Mouse (Mus musculus) forebrain, postnatal 0 days (tissue): ENCODE results near the gene Acvr1c. TPM values are rescaled to one million over a fixed set of nuclear protein-coding genes. Genes with fewer than 3 reads are reported as not detected.

ENCODE experiments used
- ATAC-seq: fragments of 200-750 bp; cut with Nextera tagmentation; 2 replicates; pipeline ENCODE4 v1.8.0; 2017; ENCODE audit warnings: mild to moderate bottlenecking, moderate library complexity
- DNase-seq: peaks from one replicate; pipeline ENCODE4 v3.0.0-alpha.2; 2015
- H3K27ac ChIP-seq: fragments of 300-500 bp; sonication (generic); 2 replicates; pipeline ENCODE4 v1.5.1; 2014; ENCODE audit warnings: low read depth, mild to moderate bottlenecking, antibody characterized with exemption, low read length, moderate library complexity, mixed read lengths
- H3K27me3 ChIP-seq: fragments of 300-500 bp; sonication (generic); 2 replicates; pipeline ENCODE4 v1.6.1; 2014; ENCODE audit warnings: mild to moderate bottlenecking, low read length, mixed read lengths; ENCODE audit not compliant: insufficient read depth
- H3K36me3 ChIP-seq: fragments of 300-500 bp; sonication (generic); 2 replicates; pipeline ENCODE4 v1.6.1; 2014; ENCODE audit warnings: mild to moderate bottlenecking, moderate library complexity; ENCODE audit not compliant: insufficient read depth
- H3K4me1 ChIP-seq: fragments of 300-500 bp; sonication (generic); 2 replicates; pipeline ENCODE4 v1.6.1; 2014; ENCODE audit warnings: antibody characterized with exemption; ENCODE audit not compliant: insufficient read depth
- H3K4me2 ChIP-seq: fragments of 300-500 bp; sonication (generic); 2 replicates; pipeline ENCODE4 v1.6.1; 2014; ENCODE audit warnings: low read depth, mild to moderate bottlenecking, moderate library complexity
- H3K4me3 ChIP-seq: fragments of 300-500 bp; sonication (generic); 2 replicates; pipeline ENCODE4 v1.5.1; 2014; ENCODE audit warnings: low read depth, low read length, mixed read lengths
- H3K9ac ChIP-seq: fragments of 300-500 bp; sonication (generic); 2 replicates; pipeline ENCODE4 v1.6.1; 2014; ENCODE audit warnings: mild to moderate bottlenecking
- H3K9me3 ChIP-seq: fragments of 300-500 bp; sonication (generic); 2 replicates; pipeline ENCODE4 v1.6.1; 2016; ENCODE audit warnings: low read length
- CTCF ChIP-seq: sonication (generic); IDR thresholded peaks from 2 replicates; pipeline ENCODE4 v1.5.1; 2016; ENCODE audit warnings: antibody characterized with exemption, control low read depth, low read depth
- WGBS: fragments of 180-500 bp; shearing (Covaris S2); extraction: QIAGEN DNeasy Blood & Tissue Kit; methylation state at CpG from one replicate; pipeline ENCODE4 v1.1.7; 2014; 5-methylcytosine and 5-hydroxymethylcytosine counted together
- polyA plus RNA-seq: library from polyadenylated mRNA; unstranded; fragments of >200 nt; fragmentation: Nextera tagmentation; extraction: Ambion mirVana; gene quantifications from 2 replicates; pipeline ENCODE4 v1.2.1, GENCODE M21; 2015
- total RNA-seq: library from RNA; depleted of rRNA; stranded (reverse); fragments of >200 nt; gene quantifications from 2 replicates; pipeline ENCODE4 v1.2.3, GENCODE M21; 2014

Acvr1c gene
- total and polyA plus RNA-seq, 2 experiments from 2014 or later, result 0.91 to 1.6 TPM

GRCm38 (mm10) chr2:58361361-58362046 is 3.8 kb upstream of the Acvr1c start:
- Histone ChIP-seq H3K4me1 (no peaks in the 10 kb centered on the region), H3K36me3 (no peaks in the 10 kb centered on the region), H3K27me3 (no peaks in the 10 kb centered on the region), H3K4me2 (no peak overlapping the region), H3K27ac (no peak overlapping the region), H3K9ac (no peak overlapping the region), H3K4me3 (no peak overlapping the region), H3K9me3 (no peaks in the 10 kb centered on the region)
- ATAC-seq (no peak), DNase-seq (no peak)
- no peak for TF ChIP-seq CTCF
- WGBS, result 88% methylated on average over 3 of the region's 3 CpGs

DNA sequence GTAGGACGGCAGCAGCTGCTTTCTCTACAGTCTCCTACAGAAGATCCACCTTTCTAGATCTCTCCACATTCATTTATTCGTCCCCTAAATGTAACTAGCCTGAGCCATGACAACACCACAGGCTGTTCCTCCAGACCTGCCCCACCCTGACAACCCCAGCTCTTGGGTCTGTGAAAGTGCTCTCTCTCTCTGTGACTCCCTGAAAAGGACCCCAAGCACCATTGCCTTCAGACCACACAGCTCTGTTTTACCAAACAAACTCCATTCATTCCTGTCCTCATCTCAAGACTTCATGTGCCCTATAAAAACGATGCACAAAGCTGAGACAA is 401 bp upstream of the Acvr1c start:
- Histone ChIP-seq H3K27me3 (no peaks in the 10 kb centered on the region), H3K9ac (0 out of 2 replicates have a peak overlapping the region, but pooled peaks have one; percentile 57), H3K36me3 (no peaks in the 10 kb centered on the region), H3K27ac (no peak overlapping the region), H3K4me2 (peak overlapping the region; percentile 99), H3K9me3 (no peaks in the 10 kb centered on the region), H3K4me1 (no peaks in the 10 kb centered on the region), H3K4me3 (peak overlapping the region; percentile 54)
- 14% methylated on average over 3 of the region's 3 CpGs for WGBS
- no peak for TF ChIP-seq CTCF
- peak; percentile 25 for ATAC-seq
- no peak for DNase-seq

- Histone ChIP-seq H3K36me3 (no peaks in the 10 kb centered on the region), H3K27ac (no peak overlapping the region), H3K9ac (peak overlapping the region; percentile 57), H3K27me3 (no peaks in the 10 kb centered on the region), H3K9me3 (no peaks in the 10 kb centered on the region), H3K4me3 (peak overlapping the region; percentile 54), H3K4me2 (peak overlapping the region; percentile 99), H3K4me1 (no peaks in the 10 kb centered on the region)
- under 1% methylated on average over 7 of the region's 7 CpGs for WGBS
- TF ChIP-seq CTCF, result no peak
- DNase-seq (no peak), ATAC-seq (peak; percentile 49)
Measured at GRCm38 (mm10) chr2:58357068-58357413, 654 bp downstream of the Acvr1c start.

- Histone ChIP-seq H3K27ac (no peak overlapping the region), H3K27me3 (no peaks in the 10 kb centered on the region), H3K4me3 (no peak overlapping the region), H3K4me1 (no peaks in the 10 kb centered on the region), H3K4me2 (no peak overlapping the region), H3K9me3 (no peaks in the 10 kb centered on the region), H3K9ac (no peak overlapping the region), H3K36me3 (no peaks in the 10 kb centered on the region)
- WGBS, result 89% methylated on average over 3 of the region's 3 CpGs
- DNase-seq (no peak), ATAC-seq (no peak)
- no peak for TF ChIP-seq CTCF
Measured at GRCm38 (mm10) chr2:58354389-58354788, 3.3 kb downstream of the Acvr1c start.

DNA sequence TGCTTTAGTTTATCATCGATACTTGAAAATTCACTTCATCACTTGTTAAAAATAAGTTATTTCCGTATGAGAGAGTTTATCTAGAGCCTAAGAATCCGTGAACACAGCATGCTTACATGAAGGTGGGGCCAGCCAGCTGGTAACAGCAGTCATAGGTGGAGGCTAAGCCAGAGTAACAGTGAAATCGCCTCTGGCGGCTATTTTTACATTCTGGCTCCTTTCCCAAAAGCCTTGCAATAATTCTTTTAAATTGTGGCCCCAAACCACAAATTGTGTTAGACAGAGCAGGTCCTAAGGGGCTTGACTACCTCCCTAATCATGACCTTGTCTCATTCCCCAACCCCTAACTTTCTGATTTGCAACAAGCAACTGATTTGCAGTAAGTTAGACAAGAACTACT is 4.8 kb downstream of the Acvr1c start:
- Histone ChIP-seq H3K4me1 (no peaks in the 10 kb centered on the region), H3K9ac (no peak overlapping the region), H3K27me3 (no peaks in the 10 kb centered on the region), H3K36me3 (no peaks in the 10 kb centered on the region), H3K27ac (no peak overlapping the region), H3K4me3 (no peak overlapping the region), H3K4me2 (no peak overlapping the region), H3K9me3 (no peaks in the 10 kb centered on the region)
- 77% methylated on average over 5 of the region's 5 CpGs for whole genome bisulfite sequencing
- ATAC-seq (no peak), DNase-seq (no peak)
- TF ChIP-seq CTCF, result no peak

- WGBS, result 80% methylated on average over 2 of the region's 2 CpGs
- no peak for ATAC-seq
Measured at GRCm38 (mm10) chr2:58350657-58351056, 7.0 kb downstream of the Acvr1c start.

GRCm38 (mm10) chr2:58336730-58337129 is 21.0 kb downstream of the Acvr1c start:
- WGBS, result 87% methylated on average over 5 of the region's 5 CpGs
- no peaks in the 10 kb centered on the region for H3K36me3 ChIP-seq
- no peak for ATAC-seq
- no peak for DNase-seq
- H3K9ac ChIP-seq, result no peak overlapping the region
- TF ChIP-seq CTCF, result no peak
- H3K4me2 ChIP-seq, result no peak overlapping the region
- H3K9me3 ChIP-seq, result no peaks in the 10 kb centered on the region
- H3K4me3 ChIP-seq, result no peak overlapping the region
- no peak overlapping the region for H3K27ac ChIP-seq
- H3K4me1 ChIP-seq, result no peaks in the 10 kb centered on the region
- H3K27me3 ChIP-seq, result no peaks in the 10 kb centered on the region

More at GRCm38 (mm10) chr2:58350657-58351056, 7.0 kb downstream of the Acvr1c start:
- no peak overlapping the region for H3K9ac ChIP-seq
- H3K36me3 ChIP-seq, result no peaks in the 10 kb centered on the region
- no peak overlapping the region for H3K4me3 ChIP-seq
- no peak for DNase-seq
- TF ChIP-seq CTCF, result no peak
- no peaks in the 10 kb centered on the region for H3K27me3 ChIP-seq
- H3K4me1 ChIP-seq, result no peaks in the 10 kb centered on the region
- no peak overlapping the region for H3K4me2 ChIP-seq
- no peak overlapping the region for H3K27ac ChIP-seq
- no peaks in the 10 kb centered on the region for H3K9me3 ChIP-seq
